Mouse (Mus musculus): ENCODE data around the gene Mpst. TPM values are rescaled to one million over a fixed set of nuclear protein-coding genes. Genes with fewer than 3 reads are reported as not detected.

Gene Mpst
- polyA plus RNA-seq, 1 experiment: 67.2 TPM

- H3K27me3 ChIP-seq (ENCODE audit: control insufficient read depth, insufficient read depth, low read length): no peaks in the 10 kb centered on the region
- H3K27ac ChIP-seq (ENCODE audit: insufficient read depth, low read length): no peak overlapping the region
- DNase-seq: no peak
- H3K4me3 ChIP-seq (replicated peaks; ENCODE audit: insufficient read depth, low read depth, low read length): no peak overlapping the region
- H3K4me1 ChIP-seq (ENCODE audit: control insufficient read depth, insufficient read depth, low read length): peaks cover 19% of the 10 kb centered on the region
- 76% methylated on average over 7 of the region's 7 CpGs for WGBS
- TF ChIP-seq CTCF (IDR thresholded peaks at IDR 0.05; ENCODE audit: borderline replicate concordance, insufficient read depth, low read depth, low read length): no peak
- no peak for TF ChIP-seq POLR2A (IDR thresholded peaks at IDR 0.05; ENCODE audit: borderline replicate concordance, insufficient read depth, low read length)
These were observed 25.4 kb downstream of the Mpst start for GRCm38 (mm10) chr15:78431541-78432121.

DNA sequence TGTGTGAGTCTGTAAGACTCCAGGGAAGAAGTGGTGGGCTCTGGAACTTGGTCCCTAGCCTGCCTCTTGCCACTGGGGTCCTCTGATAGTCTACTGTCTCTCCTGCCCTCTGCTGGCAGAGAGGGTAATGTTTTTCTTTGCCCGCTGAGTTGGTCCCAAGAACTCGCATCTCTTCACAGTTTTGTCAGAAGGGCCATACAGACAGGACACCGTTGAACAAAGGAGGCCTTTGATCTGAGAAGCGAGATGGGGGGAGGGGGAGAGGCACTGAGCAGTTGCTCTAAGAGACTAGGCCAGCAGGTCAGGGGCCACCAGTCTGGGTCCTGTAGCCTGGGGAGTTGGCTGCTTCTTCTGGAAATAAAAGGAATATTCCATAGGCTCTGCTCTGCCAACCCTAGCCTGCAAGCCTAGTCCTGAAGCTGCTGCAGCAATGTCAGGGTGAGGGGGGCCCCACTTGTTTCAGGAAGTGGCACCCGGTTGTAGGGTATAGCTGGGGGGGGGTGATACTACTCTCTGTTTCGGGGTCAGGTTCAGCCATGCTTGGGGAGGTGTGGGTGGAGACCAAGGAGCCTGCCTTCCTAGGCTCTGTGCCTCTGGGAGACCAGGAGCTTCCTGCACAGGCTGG lies 28.8 kb downstream of the Mpst start:
- H3K27ac ChIP-seq (ENCODE audit: insufficient read depth, low read length): no peak overlapping the region
- 41% methylated on average over 6 of the region's 6 CpGs for WGBS
- peak in 1 of 2 experiments; percentile 42 for DNase-seq
- peaks cover 29% of the 10 kb centered on the region for H3K4me1 ChIP-seq (ENCODE audit: control insufficient read depth, insufficient read depth, low read length)
- peak; percentile 51; the same call in 1 of the 2 replicates for TF ChIP-seq CTCF (IDR thresholded peaks at IDR 0.05; ENCODE audit: borderline replicate concordance, insufficient read depth, low read depth, low read length)
- TF ChIP-seq POLR2A (IDR thresholded peaks at IDR 0.05; ENCODE audit: borderline replicate concordance, insufficient read depth, low read length): no peak
- no peak overlapping the region for H3K4me3 ChIP-seq (replicated peaks; ENCODE audit: insufficient read depth, low read depth, low read length)
- no peaks in the 10 kb centered on the region for H3K27me3 ChIP-seq (ENCODE audit: control insufficient read depth, insufficient read depth, low read length)

DNA sequence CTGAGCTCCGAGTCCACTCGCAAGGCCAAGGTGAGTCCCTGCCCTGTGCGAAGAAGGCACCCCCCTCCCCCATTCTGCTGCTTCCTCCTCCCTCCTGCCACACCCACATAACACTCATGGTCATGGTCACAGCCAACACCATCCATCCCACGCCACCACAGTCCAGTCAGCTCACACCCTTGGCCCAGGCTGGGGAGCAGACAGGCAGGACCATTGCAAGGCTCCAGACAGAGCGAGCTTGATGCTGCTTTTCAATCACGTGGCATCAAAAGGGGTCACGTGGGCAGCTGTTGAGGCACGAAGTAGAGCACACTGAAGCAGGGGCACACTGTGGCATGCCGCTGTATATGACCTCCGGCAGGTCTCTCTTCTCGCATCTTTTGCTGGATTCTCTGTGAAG lies 29.5 kb downstream of the Mpst start:
- TF ChIP-seq CTCF (IDR thresholded peaks at IDR 0.05; ENCODE audit: borderline replicate concordance, insufficient read depth, low read depth, low read length) (no peak), POLR2A (IDR thresholded peaks at IDR 0.05; ENCODE audit: borderline replicate concordance, insufficient read depth, low read length) (no peak)
- DNase-seq: peak in 1 of 2 experiments; percentile 36
- peaks cover 33% of the 10 kb centered on the region for H3K4me1 ChIP-seq (ENCODE audit: control insufficient read depth, insufficient read depth, low read length)
- WGBS: 82% methylated on average over 11 of the region's 11 CpGs
- no peak overlapping the region for H3K4me3 ChIP-seq (replicated peaks; ENCODE audit: insufficient read depth, low read depth, low read length)
- no peak overlapping the region for H3K27ac ChIP-seq (ENCODE audit: insufficient read depth, low read length)
- H3K27me3 ChIP-seq (ENCODE audit: control insufficient read depth, insufficient read depth, low read length): no peaks in the 10 kb centered on the region

DNA sequence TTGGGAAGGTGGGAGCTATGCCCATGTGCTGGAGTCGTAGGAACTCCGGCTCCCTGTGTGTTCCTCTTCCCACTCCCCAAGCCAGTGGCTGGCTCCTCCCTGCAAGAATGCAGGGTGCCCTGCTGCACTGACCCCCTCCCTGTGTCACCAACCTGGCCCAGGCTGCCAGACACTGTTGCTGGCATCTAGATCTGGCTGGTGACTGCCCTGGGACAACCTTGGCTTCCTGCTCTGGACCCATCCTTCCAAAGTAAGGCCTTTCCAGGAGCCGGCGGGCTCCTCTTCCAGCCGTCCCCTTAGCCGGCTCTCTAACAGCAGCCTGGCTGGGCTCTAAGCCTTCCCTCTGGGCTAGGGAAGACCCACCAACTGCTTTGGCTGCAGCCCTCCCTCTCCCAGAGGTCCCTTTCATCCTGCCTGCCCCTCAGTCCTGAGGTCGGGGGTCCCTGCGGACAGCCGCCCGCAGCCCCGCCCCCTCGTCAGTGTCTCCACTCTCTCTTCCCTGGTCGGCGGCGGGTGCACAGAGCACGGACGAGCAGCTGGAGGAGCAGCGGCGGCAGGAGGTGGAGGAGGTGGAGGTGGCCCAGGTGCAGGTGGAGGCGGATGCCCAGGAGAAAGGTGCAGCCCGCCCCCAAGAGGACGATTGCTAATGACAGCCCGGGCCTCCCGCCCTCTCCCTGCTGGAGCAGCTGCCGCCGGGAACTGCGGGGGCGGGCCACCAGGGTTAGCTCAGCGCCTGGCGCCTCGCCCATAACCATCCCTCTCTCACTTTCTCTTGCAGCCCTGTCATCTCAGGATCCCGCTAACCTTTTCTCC lies 30.4 kb downstream of the Mpst start:
- H3K27ac ChIP-seq (ENCODE audit: insufficient read depth, low read length): peak overlapping the region; percentile 75
- no peaks in the 10 kb centered on the region for H3K27me3 ChIP-seq (ENCODE audit: control insufficient read depth, insufficient read depth, low read length)
- H3K4me1 ChIP-seq (ENCODE audit: control insufficient read depth, insufficient read depth, low read length): peaks cover 34% of the 10 kb centered on the region
- 6% methylated on average over 32 of the region's 32 CpGs for WGBS
- TF ChIP-seq POLR2A (IDR thresholded peaks at IDR 0.05; ENCODE audit: borderline replicate concordance, insufficient read depth, low read length) (no peak), CTCF (IDR thresholded peaks at IDR 0.05; ENCODE audit: borderline replicate concordance, insufficient read depth, low read depth, low read length) (peak; percentile 16; the same call in 1 of the 2 replicates)
- peak; percentile 93 to 95 for DNase-seq
- H3K4me3 ChIP-seq (replicated peaks; ENCODE audit: insufficient read depth, low read depth, low read length): peak overlapping the region; percentile 54

GRCm38 (mm10) chr15:78437237-78438017 lies 31.2 kb downstream of the Mpst start:
- Histone ChIP-seq H3K27ac (ENCODE audit: insufficient read depth, low read length) (peak overlapping the region; percentile 70), H3K4me3 (replicated peaks; ENCODE audit: insufficient read depth, low read depth, low read length) (peak overlapping the region; percentile 54), H3K4me1 (ENCODE audit: control insufficient read depth, insufficient read depth, low read length) (peaks cover 34% of the 10 kb centered on the region), H3K27me3 (ENCODE audit: control insufficient read depth, insufficient read depth, low read length) (no peaks in the 10 kb centered on the region)
- peak in 1 of 2 experiments; percentile 54 for DNase-seq
- TF ChIP-seq POLR2A (IDR thresholded peaks at IDR 0.05; ENCODE audit: borderline replicate concordance, insufficient read depth, low read length) (no peak), CTCF (IDR thresholded peaks at IDR 0.05; ENCODE audit: borderline replicate concordance, insufficient read depth, low read depth, low read length) (no peak)
- WGBS: 27% methylated on average over 23 of the region's 23 CpGs

DNA sequence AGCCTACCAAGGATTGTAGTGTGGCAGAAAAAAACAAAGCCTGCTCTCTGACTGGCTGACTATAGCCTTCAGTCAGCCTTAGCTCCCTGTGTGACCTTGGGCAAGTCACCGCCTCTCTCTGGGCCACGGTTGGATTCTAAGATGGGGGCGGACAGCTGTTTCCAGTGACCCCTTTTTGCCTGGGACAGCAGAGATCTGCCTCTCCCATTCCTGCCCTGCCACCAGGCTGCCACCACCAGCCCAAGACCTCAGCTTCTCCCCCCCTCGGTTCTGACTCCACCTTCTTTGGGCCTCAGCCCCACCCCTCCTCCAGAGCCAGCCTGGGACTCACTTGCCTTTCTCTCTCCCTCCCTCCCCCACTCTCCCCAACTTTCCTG lies 31.8 kb downstream of the Mpst start:
- H3K27me3 ChIP-seq (ENCODE audit: control insufficient read depth, insufficient read depth, low read length): no peaks in the 10 kb centered on the region
- no peak overlapping the region for H3K4me3 ChIP-seq (replicated peaks; ENCODE audit: insufficient read depth, low read depth, low read length)
- peak in 1 of 2 experiments; percentile 39 for DNase-seq
- WGBS: 57% methylated on average over 4 of the region's 4 CpGs
- H3K27ac ChIP-seq (ENCODE audit: insufficient read depth, low read length): no peak overlapping the region
- peaks cover 34% of the 10 kb centered on the region for H3K4me1 ChIP-seq (ENCODE audit: control insufficient read depth, insufficient read depth, low read length)
- no peak for TF ChIP-seq POLR2A (IDR thresholded peaks at IDR 0.05; ENCODE audit: borderline replicate concordance, insufficient read depth, low read length)
- no peak for TF ChIP-seq CTCF (IDR thresholded peaks at IDR 0.05; ENCODE audit: borderline replicate concordance, insufficient read depth, low read depth, low read length)

DNA sequence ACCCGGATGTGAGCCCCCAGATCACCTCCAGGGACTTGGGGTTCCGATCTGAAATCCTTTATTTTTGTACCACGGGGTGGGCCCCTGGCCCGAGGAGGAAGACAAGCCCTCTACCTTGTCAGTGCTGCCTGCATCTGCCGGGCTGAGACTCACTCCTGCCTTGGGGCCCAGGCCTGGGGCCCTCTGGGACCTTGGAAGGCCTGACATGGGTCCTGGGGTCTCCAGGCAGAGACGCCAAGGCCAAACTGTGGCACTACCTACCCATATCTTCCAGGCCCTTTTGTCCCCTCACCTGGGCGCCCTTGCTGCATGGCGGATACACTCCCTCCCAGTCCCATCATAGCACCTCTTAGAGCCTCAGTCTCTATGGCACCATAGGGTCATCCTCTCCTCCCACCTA lies 32.3 kb downstream of the Mpst start:
- Histone ChIP-seq H3K4me3 (replicated peaks; ENCODE audit: insufficient read depth, low read depth, low read length) (no peak overlapping the region), H3K27me3 (ENCODE audit: control insufficient read depth, insufficient read depth, low read length) (no peaks in the 10 kb centered on the region), H3K27ac (ENCODE audit: insufficient read depth, low read length) (no peak overlapping the region), H3K4me1 (ENCODE audit: control insufficient read depth, insufficient read depth, low read length) (peaks cover 34% of the 10 kb centered on the region)
- TF ChIP-seq POLR2A (IDR thresholded peaks at IDR 0.05; ENCODE audit: borderline replicate concordance, insufficient read depth, low read length) (no peak), CTCF (IDR thresholded peaks at IDR 0.05; ENCODE audit: borderline replicate concordance, insufficient read depth, low read depth, low read length) (no peak)
- no peak for DNase-seq
- WGBS: 71% methylated on average over 8 of the region's 8 CpGs

Measured in cerebellum, adult 2 months (tissue).